Mouse (Mus musculus): Measurements from ENCODE around the gene Rbfox3.

Gene Rbfox3

DNA sequence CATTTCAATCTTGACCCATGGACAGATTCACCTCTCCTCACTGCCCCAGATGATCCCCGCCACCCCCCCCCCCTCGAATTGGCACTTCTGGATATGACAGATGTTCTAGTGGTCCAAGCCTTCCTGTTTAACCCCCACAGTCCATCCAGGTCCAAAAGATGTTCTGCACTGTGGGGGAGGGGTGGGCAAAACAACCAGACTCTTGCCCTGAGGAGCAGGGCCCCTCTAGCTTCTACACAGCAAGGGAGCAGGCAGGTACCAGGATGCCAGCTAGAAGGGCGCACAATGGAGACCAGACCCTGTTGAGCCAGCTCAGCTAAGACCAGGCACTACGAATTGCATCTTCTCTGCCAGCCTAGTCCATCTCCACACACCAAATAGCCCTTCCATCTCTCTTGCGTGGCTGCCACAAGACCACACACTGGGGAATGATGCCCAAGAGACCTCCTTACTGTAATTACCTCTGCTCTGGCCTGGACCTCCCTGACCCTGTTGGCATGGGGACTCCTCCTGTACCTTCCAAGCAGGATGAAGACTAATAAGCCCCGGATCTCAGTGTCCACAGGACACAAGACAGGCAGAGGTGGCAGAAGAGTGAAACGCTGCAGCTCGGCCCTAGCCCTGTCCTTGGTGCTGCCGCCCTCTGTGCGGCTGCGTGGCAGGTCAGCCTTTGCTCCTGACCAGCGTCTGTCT is 5.1 kb downstream of the Rbfox3 start:
- DNase-seq (ENCODE audit: low spot score in 2 of 2) = no peak

DNA sequence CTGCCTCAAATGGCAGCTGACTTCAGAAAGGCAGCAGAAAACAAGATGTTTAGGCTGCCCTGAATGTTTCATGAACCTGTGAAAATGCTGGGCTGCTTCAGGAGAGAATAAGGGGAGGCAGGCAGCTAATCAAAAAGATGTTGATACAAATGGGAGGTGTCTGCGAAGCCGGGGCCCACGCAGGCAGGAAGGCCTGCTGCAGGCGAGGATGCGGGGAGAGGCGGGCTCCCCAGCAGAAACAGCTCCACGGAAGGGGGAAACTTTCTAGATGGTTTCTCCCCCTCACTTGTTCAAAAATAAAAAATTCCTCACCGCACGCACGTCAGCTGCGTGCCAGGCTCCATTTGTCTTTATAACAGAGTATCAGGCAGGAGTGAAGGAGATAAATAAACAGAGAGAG is 5.7 kb downstream of the Rbfox3 start:
- peak in 1 of 2 experiments; percentile 83 for DNase-seq (ENCODE audit: low spot score in 2 of 2)

DNA sequence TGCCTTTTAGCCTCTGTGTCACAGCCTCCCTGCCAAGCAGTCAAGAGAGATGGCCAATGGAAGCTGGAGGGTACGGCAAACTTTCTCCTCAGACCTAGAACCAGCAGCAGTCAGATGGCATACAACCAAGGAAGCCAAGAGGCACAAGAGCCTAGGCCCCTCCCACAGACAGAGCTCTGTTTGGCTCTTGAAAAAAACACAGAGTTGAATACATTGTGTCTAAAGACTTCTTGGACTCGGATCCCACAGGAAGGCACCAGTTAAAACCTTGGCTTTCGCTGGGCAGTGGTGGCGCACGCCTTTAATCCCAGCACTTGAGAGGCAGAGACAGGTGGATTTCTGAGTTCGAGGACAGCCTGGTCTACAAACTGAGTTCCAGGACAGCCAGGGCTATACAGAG is 7.1 kb downstream of the Rbfox3 start:
- no peak for DNase-seq (ENCODE audit: low spot score in 2 of 2)

- no peak for DNase-seq (ENCODE audit: low spot score in 2 of 2)
These were observed 11.4 kb downstream of the Rbfox3 start for GRCm38 (mm10) chr11:118899771-118900545.

GRCm38 (mm10) chr11:118898643-118899042 is 12.8 kb downstream of the Rbfox3 start:
- no peak for DNase-seq (ENCODE audit: low spot score in 2 of 2)

DNA sequence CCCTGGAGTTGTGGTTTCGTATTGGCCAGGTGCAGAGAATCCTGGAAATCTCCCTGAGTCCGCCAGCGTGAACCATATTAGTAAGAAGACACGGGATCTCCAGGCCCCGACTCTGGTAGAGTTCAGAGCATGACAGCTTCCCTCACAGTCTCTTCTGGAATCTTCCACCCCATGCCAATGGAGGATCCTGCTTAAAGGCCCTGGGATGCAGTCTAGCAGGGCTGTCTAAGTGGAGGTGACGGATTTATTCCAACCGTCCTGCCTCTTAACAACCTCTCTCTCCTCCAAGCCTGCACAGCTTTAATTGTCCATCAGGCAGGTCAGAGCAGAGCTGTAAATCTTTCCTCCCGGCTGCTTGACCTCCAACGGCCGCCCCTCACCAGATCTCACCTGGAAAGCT is 13.2 kb downstream of the Rbfox3 start:
- no peak for DNase-seq (ENCODE audit: low spot score in 2 of 2)

- no peak for DNase-seq (ENCODE audit: low spot score in 2 of 2)
These were observed 14.1 kb downstream of the Rbfox3 start for GRCm38 (mm10) chr11:118897114-118897841.

DNA sequence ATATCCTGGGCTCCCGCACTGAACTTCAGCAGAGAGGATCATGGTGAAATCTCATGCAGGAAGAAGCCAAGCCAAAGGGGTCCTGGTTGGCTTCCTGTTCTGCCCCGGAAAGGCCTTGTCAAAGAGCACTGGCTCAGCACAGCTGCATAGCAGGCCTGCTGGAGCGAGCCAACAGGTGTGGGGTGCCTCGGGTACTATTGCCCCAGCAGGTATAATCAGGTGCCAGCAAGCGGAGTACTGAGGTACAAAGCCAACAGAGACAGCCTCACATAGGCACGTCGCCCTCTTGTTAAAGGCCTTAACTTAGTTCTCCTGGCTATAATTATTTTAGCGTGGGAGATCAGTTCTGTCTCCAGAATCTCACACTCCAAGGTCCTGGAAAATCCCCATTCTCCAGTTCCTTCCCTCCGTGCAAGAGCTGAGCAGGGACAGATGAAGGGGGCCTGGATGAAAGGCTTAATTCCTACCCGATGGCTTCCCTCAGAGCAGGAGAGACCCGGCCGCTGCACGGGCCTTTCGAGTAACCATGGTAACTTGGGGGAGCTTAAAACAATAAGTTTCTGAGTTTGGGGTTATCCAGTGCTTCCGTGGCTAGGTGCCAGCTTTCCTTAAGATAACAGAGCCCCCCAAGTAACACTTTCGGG is 15.2 kb downstream of the Rbfox3 start:
- no peak for DNase-seq (ENCODE audit: low spot score in 2 of 2)

DNA sequence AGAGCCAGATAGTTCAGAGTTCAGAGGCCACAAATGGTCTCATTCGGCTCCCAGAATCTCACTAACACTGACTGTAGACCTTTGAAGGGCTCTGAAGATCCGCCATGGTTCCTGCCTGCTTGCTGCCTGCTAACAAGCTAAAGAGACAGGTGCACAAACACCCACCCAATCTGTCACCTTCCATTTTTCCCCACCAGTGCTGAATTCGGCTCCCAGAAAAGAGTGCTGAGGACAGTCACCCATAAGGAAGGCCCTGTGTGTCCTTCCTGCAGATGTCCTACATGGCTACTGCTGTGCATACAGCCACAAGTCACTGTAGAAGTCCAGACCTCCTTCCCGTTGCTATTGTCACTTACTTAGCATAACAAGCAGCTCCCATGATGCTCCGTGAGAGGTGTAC is 16.6 kb downstream of the Rbfox3 start:
- DNase-seq (ENCODE audit: low spot score in 2 of 2) = peak in 1 of 2 experiments; percentile 75

- DNase-seq (ENCODE audit: low spot score in 2 of 2) = no peak
These were observed 17.2 kb downstream of the Rbfox3 start for GRCm38 (mm10) chr11:118894196-118894595.

DNA sequence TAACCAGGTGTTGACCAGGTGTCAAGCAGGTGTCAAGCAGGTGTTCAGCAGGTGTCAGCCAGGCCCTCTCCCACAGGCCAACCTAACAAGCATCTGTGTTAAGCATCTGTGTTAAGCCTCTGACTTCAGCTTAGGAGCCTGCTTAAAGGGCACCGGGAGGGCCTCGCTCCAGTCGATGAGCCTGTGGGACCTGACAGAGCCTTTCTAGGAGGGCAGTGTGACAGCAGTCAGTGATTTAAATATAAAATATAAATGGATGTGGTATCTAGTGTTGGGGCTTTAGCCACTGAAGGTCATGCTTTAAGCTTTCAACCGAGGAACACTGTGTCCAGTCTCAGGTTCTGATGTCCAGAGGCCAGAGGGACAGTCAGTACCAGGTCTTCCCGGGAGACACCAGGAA is 18.5 kb downstream of the Rbfox3 start:
- no peak for DNase-seq (ENCODE audit: low spot score in 2 of 2)

GRCm38 (mm10) chr11:118891516-118891915 is 19.9 kb downstream of the Rbfox3 start:
- no peak for DNase-seq (ENCODE audit: low spot score in 2 of 2)

GRCm38 (mm10) chr11:118890992-118891398 is 20.4 kb downstream of the Rbfox3 start:
- no peak for DNase-seq (ENCODE audit: low spot score in 2 of 2)

- no peak for DNase-seq (ENCODE audit: low spot score in 2 of 2)
These were observed 20.9 kb downstream of the Rbfox3 start for GRCm38 (mm10) chr11:118890474-118890873.

- no peak for DNase-seq (ENCODE audit: low spot score in 2 of 2)
These were observed 21.9 kb downstream of the Rbfox3 start for GRCm38 (mm10) chr11:118889500-118889899.

- DNase-seq (ENCODE audit: low spot score in 2 of 2) = no peak
These were observed 23.0 kb downstream of the Rbfox3 start for GRCm38 (mm10) chr11:118888426-118888825.

- DNase-seq (ENCODE audit: low spot score in 2 of 2) = no peak
These were observed 24.2 kb downstream of the Rbfox3 start for GRCm38 (mm10) chr11:118887206-118887605.

DNA sequence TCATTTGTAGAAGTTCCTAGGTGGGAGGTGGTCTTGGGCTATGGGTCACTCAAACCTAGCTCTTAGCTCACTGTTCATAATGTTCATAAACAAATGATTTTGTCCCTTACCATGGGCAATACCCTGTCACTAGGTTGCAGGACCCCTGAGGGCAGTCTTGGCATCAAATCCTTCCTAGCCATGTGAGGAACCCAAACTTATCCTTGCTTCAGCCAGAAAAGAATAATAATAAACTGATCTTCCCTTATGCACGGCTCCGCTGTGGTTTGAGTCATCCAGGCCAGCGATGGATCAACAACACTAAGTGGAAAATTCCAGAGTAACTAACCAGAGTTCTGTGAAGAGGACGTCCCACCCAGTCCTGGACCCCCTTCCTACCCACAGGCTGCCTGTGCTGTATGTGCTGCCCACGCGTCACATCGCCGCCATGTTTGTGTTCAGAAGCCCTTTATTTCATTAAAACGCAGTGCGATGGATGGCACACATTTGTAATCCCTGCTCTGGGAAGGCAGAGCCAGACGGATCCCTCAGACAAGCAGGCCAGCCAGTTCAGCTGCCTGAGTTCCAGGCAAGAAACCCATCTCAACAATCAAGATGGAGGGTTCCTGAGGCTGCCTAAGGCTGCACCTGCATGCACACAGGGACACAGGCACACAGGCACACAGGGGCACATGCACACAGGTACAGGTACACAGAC is 25.0 kb downstream of the Rbfox3 start:
- no peak for DNase-seq (ENCODE audit: low spot score in 2 of 2)

DNA sequence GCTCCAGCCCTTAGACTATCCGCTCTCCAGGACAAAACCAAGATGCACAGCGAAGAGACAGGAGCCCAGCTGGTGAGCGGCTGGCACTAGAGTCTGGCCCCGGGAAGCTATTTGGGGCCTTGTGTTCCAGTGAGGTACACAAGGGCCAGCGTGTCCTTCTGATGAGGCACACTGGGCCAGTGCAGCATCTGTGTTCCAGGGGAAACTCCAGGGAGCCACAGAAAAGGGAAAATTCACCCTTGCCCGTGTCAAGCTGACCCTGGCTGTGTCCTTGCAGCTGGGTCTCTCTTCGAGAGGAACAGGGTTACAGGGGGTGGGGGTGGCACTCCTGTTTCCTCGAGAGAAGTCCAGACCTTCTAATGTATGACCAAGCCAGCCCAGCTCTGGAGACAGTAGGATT is 25.8 kb downstream of the Rbfox3 start:
- no peak for DNase-seq (ENCODE audit: low spot score in 2 of 2)

GRCm38 (mm10) chr11:118885135-118885534 is 26.3 kb downstream of the Rbfox3 start:
- DNase-seq (ENCODE audit: low spot score in 2 of 2) = peak in 1 of 2 experiments; percentile 82

DNA sequence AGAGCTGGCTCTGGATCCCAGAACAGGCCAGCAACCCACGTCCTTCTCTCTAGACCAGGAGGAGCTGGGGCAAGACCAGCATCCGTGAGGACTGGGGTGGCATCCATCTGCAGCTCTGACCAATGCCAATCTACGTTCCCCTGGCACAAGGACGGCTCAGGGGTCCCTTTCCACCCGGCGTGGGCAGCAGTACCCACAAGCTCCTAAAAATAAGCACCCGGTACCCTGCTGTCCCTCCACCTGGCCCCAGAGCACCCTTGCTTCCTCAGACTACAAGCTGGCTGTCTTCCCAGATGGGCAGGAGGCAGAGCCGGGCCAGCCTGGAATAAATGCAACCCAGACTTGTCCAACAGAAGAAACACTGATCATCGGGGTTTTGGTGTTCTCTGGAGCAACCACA is 28.3 kb downstream of the Rbfox3 start:
- no peak for DNase-seq (ENCODE audit: low spot score in 2 of 2)
